Mouse (Mus musculus) megakaryocyte-erythroid progenitor cell, adult 5-6 weeks (primary cell): ENCODE results near the gene Arhgef40. TPM values are rescaled to one million over a fixed set of nuclear protein-coding genes. Genes with fewer than 3 reads are reported as not detected.

Experiments
- ATAC-seq: replicated peaks from 2 replicates; pipeline ENCODE4 v1.8.0; 2016; ENCODE audit warnings: mild to moderate bottlenecking, inconsistent platforms; ENCODE audit not compliant: severe bottlenecking, poor library complexity, low FRiP score, low TSS enrichment
- total RNA-seq, 2 experiments: library from RNA; stranded (forward) in 1 of 2; stranded (reverse) in 1 of 2; fragments of 200-1000, 215-1000 nt in 1 of 2; fragments of >200 nt in 1 of 2; fragmentation: Nextera tagmentation in 1 of 2; gene quantifications; 2 replicates each; pipeline ENCODE4 v1.2.3; 2014 to 2017

Arhgef40 gene
- total RNA-seq (2014; fragmentation: Nextera tagmentation) (25.4 and 35.5 TPM in 2 replicates), total RNA-seq (2017) (5.1 and 39.4 TPM in 2 replicates)

GRCm38 (mm10) chr14:51984247-51985231 is at the start of gene Arhgef40:
Gene Arhgef40, plus strand, starts transcription at chr14:51984719.
- peak; percentile 30; the same call in 1 of the 2 replicates for ATAC-seq

DNA sequence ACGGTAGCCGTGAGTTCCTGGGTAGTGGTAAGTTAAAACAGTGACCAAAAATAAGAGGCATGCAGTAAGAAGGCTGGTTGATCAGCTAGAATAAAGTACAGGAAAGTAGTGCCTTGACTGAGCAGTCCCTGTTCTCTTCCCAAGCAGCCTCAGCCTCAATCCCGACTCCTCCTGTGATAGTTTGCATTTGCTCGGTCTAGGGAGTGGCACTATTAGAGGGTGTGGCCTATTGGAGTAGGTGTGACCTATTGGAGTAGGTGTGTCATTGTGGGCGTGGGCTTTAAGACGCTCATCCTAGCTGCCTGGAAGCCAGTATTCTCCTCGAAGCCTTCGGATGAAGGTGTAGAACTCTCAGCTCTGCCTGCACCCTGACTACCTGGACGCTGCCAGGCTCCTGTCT is 45.5 kb upstream of the Arhgef40 start:
- no peak for ATAC-seq

GRCm38 (mm10) chr14:51940944-51941560 is 43.5 kb upstream of the Arhgef40 start:
- no peak for ATAC-seq

GRCm38 (mm10) chr14:51941577-51941976 is 42.9 kb upstream of the Arhgef40 start:
- ATAC-seq = no peak

DNA sequence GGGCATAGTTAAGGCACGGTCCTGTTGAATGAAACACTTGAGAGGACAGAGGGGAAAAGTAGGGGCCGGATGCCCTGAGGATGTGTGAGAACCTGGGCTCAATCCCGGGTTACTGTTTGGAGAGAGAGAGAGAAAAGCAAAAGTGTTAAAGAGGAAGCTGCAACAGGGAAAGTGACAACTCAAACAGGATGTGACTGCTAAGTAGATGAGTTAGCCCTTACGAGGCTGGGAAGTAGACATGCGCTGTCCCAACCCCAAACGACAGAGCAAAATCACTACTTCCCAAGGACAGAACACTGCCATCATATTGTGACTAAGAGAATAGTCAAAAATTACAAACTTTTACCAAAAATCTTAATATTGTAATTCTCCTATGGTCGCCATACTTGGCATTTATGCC is 42.3 kb upstream of the Arhgef40 start:
- ATAC-seq = no peak

DNA sequence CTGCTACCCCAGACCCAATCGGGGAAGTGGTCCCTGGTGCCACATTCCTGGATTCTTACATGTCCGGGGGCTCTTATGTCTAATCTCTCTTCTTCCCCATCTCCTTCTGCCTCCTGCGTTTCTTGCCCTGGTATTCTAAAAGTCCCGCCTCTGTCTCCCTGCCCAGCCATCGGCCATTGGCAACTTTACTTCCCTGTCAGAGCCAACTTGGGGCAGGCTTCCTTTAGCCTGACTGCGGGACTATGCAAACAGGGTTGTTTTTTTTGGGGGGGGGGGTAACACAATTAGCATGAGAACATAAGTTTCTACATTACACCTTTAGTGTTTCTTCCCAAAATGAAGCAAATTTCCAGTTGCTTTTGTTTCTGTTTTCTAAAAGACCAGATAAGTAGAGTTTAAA is 41.2 kb upstream of the Arhgef40 start:
- no peak for ATAC-seq

GRCm38 (mm10) chr14:51960316-51960715 is 24.2 kb upstream of the Arhgef40 start:
- ATAC-seq = no peak

DNA sequence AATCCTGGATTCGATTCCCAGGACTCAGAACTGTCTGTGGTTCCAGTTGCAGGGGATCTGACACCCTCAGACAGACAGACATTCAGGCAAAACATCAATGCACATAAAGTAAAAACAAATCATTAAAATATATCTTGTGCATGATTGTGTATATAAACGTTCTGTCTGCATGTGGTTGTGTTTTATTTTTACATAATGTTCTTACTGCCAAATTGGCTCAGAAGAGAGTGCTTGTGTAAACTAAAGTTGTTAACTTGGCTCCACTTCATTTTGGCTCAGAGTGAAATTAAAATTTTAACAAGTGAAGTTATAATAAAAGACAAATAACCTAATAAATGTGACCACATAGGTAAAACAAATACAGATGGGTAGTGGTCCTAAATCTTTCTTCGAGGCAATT is 17.1 kb upstream of the Arhgef40 start:
- no peak for ATAC-seq

DNA sequence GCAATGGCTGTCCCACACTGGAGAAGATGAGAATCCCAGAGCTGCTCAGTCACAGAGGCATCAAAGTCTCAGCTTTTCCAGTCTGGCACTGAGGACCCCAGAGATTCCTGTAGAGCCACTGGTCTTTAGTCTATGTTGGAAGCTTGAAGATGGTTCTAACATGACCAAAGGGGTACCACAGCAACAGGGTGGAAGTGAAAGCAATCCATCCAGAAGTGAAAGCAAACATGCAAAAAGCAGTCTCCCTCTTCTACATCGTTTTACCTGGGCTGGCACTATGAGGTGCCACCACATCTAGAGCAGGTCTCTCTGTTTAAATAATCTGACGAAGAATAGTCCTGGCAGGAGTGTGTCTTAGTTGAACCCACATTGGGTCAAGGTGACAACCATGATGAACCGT is 5.3 kb upstream of the Arhgef40 start:
- ATAC-seq = no peak

- no peak for ATAC-seq
Observed at GRCm38 (mm10) chr14:51983251-51983650, 1.3 kb upstream of the Arhgef40 start.

- no peak for ATAC-seq
Observed at GRCm38 (mm10) chr14:51983855-51984246, 668 bp upstream of the Arhgef40 start.

DNA sequence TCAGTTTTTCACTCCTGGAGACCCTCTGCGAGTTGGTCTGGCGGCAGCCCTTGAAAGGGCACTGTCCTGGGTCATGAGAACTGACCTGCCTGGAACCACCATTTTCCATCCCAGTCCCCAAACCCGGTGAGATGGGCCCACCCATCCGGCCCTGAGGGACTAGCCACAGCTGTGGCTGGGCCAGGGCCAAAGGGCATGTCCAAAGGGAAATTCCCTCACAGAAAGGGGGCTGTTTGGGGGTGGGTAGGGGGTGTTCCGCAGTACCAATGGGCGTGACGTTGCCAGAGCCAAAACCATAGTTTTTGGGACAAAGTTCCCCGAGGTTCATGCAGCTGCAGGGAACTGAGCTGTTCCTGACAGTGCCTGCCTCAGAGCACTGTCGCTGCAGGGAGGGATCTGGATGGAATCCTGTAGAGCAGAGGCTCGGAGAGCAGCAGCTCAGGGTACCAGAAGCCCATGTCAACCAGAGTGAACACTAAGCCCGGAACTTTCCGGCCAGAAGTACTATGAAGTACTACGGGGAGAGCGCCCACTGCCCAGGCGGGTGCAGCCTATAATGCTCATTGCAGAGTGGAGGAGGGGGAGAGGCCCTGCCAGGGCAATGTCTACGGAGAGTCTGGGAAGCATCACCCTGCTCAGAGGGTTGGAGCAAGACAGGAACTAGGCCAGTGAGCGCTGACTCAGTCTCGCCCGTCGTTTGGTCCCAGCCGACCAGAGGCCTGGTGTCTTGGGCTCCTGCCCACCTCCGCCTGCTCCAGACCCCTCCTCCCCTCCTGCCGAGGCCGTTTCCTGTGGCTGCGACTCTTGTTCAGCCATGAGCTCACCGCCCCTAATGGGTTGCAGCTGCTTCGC is 1.0 kb downstream of the Arhgef40 start:
- peak; percentile 26 for ATAC-seq

- peak; percentile 47 for ATAC-seq
Observed at GRCm38 (mm10) chr14:51986153-51986505, 1.6 kb downstream of the Arhgef40 start.

DNA sequence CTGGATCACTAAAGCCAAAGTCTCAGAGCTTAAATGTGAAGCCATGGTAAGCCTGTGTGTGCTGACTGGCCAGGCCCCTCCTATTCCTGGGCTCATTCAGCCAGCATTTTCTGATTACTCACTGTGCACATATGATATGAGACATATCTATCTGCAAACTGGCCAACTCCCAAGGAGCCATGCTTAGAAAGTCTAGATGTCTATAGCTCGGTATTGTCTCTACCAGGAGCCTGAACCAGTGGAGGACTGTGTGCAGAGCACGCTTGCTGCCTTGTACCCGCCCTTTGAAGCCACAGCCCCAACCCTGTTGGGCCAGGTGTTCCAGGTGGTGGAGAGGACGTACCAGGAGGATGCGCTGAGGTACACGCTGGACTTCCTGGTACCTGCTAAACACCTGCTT is 2.7 kb downstream of the Arhgef40 start:
- ATAC-seq = peak; percentile 69

DNA sequence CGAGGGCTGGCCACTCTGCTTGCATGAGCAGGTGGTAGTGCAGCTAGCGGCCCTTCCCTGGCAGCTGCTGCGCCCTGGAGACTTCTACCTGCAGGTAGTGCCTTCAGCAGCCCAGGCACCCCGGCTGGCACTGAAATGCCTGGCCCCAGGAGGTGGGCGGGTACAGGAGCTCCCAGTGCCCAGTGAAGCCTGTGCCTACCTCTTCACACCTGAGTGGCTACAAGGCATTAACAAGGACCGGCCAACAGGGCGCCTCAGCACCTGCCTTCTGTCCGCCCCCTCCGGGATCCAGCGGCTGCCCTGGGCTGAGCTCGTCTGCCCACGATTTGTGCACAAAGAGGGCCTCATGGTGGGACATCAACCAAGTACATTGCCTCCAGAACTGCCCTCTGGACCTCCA is 4.2 kb downstream of the Arhgef40 start:
- no peak for ATAC-seq

- ATAC-seq = no peak
Observed at GRCm38 (mm10) chr14:51989461-51989970, 5.0 kb downstream of the Arhgef40 start.

- ATAC-seq = no peak
Observed at GRCm38 (mm10) chr14:51994453-51994852, 9.9 kb downstream of the Arhgef40 start.

- 0 out of 2 replicates have a peak, but pooled peaks have one; percentile 24 for ATAC-seq
Observed at GRCm38 (mm10) chr14:51995219-51995871, 10.8 kb downstream of the Arhgef40 start.

- no peak; the same call in 1 of the 2 replicates for ATAC-seq
Observed at GRCm38 (mm10) chr14:51996231-51996841, 11.8 kb downstream of the Arhgef40 start.
